11 mouse cellular contexts compared by ENCODE assay signal in genomic region chr6:80019861-80020230, GRCm38 (mm10). TPM values are rescaled to one million over a fixed set of nuclear protein-coding genes. Genes with fewer than 3 reads are reported as not detected.
DNase-seq lines count a peak whose midpoint lies in the region; ATAC-seq lines count a peak whose summit lies in the region.
"Had no signal": no experiment of that assay in that cellular context is flagged by ENCODE, and none has a peak within 500 bp of the region (broad histone marks: within the 10 kb centered on the region; RNA-seq: fewer than 3 reads in every experiment).

No protein-coding gene starts in this region.

- no peaks in the 10 kb centered on the region for H3K9me3 ChIP-seq in heart, embryonic 15.5 days (replicated peaks)
- H3K9me3 ChIP-seq in embryonic facial prominence, embryonic 10.5 days, result no peaks in the 10 kb centered on the region
- no peaks in the 10 kb centered on the region for H3K9me3 ChIP-seq in midbrain, embryonic 13.5 days

- H3K36me3 ChIP-seq in heart, embryonic 15.5 days, result no peaks in the 10 kb centered on the region
- no peaks in the 10 kb centered on the region for H3K36me3 ChIP-seq in embryonic facial prominence, embryonic 10.5 days (replicated peaks)
- peaks cover 9% of the 10 kb centered on the region; the same call in 1 of the 2 replicates for H3K36me3 ChIP-seq in midbrain, embryonic 13.5 days
- H3K36me3 ChIP-seq: G1E had no signal

- no peak overlapping the region; the same call in 1 of the 2 replicates for H3K9ac ChIP-seq in heart, embryonic 15.5 days
- peak overlapping the region; percentile 69 for H3K9ac ChIP-seq in midbrain, embryonic 13.5 days (replicated peaks)
- H3K9ac ChIP-seq: liver, embryonic 14.5 days had no signal

- H3K4me3 ChIP-seq in heart, embryonic 15.5 days, result peak overlapping the region; percentile 45
- peak overlapping the region; percentile 53 for H3K4me3 ChIP-seq in embryonic facial prominence, embryonic 10.5 days
- peak overlapping the region; percentile 60 for H3K4me3 ChIP-seq in midbrain, embryonic 13.5 days (replicated peaks)

- intact Hi-C loops in gastrocnemius, postnatal 14 days (cut with DNase I; ENCODE audit: low total_unique reads), result no loop called here

- no peak overlapping the region for H3K27ac ChIP-seq in heart, embryonic 15.5 days
- no peak overlapping the region for H3K27ac ChIP-seq in embryonic facial prominence, embryonic 10.5 days (replicated peaks)
- no peak overlapping the region for H3K27ac ChIP-seq in midbrain, embryonic 13.5 days
- H3K27ac ChIP-seq: liver, embryonic 14.5 days had no signal

- no peak for ATAC-seq in heart, embryonic 15.5 days (replicated peaks; ENCODE audit: insufficient number of reproducible peaks, insufficient read depth, low FRiP score, low read depth)
- ATAC-seq in midbrain, embryonic 13.5 days, result no peak

- peak overlapping the region; percentile 68 for H3K4me2 ChIP-seq in heart, embryonic 15.5 days
- peak overlapping the region; percentile 66 for H3K4me2 ChIP-seq in midbrain, embryonic 13.5 days (replicated peaks)

- H3K27me3 ChIP-seq in heart, embryonic 15.5 days, result no peaks in the 10 kb centered on the region
- H3K27me3 ChIP-seq in embryonic facial prominence, embryonic 10.5 days (replicated peaks; ENCODE audit: low read depth, poor library complexity, severe bottlenecking), result no peaks in the 10 kb centered on the region
- no peaks in the 10 kb centered on the region for H3K27me3 ChIP-seq in midbrain, embryonic 13.5 days

- no peak for DNase-seq in heart, adult 8-10 months (ENCODE audit: low spot score)
- no peak for DNase-seq in embryonic facial prominence, embryonic 10.5 days (ENCODE audit: low spot score)
- DNase-seq in forelimb bud, embryonic 11.5 days (ENCODE audit: low read depth, low spot score), result peak; percentile 3
- DNase-seq in thymus, postnatal 4 days, result no peak
- no peak for DNase-seq in gastrocnemius, postnatal 14 days
- no peak for DNase-seq in kidney, postnatal 14 days

- 6% methylated on average over 10 of the region's 10 CpGs for WGBS in heart, embryonic 15.5 days
- 12% methylated on average over 10 of the region's 10 CpGs for WGBS in embryonic facial prominence, embryonic 10.5 days
- 3% methylated on average over 10 of the region's 10 CpGs for WGBS in midbrain, embryonic 13.5 days

- no peaks in the 10 kb centered on the region for H3K4me1 ChIP-seq in heart, embryonic 15.5 days (replicated peaks)
- H3K4me1 ChIP-seq in embryonic facial prominence, embryonic 10.5 days, result peaks cover 4% of the 10 kb centered on the region; the same call in 1 of the 2 replicates
- 0 out of 2 replicates have a peak, but pooled peaks cover 5% of the 10 kb centered on the region for H3K4me1 ChIP-seq in midbrain, embryonic 13.5 days (replicated peaks)

RNA-seq across cellular contexts. Expression of gene Lrrtm4, which starts 1.2 kb away (rescaled TPM):
- polyA plus RNA-seq in heart, embryonic 15.5 days (2015; fragmentation: Nextera tagmentation; extraction: Ambion mirVana), result 0.46 and 0.47 TPM in 2 replicates
- total RNA-seq in heart, adult 8-10 months (2022), result not detected
- 0.65 and 0.75 TPM in 2 replicates for polyA plus RNA-seq in embryonic facial prominence, embryonic 10.5 days (2016; fragmentation: Nextera tagmentation; extraction: Ambion mirVana)
- polyA plus RNA-seq in midbrain, embryonic 13.5 days (2015; fragmentation: Nextera tagmentation; extraction: Ambion mirVana), result 8.7 and 9.7 TPM in 2 replicates
- under 1 TPM in 1 of 2 experiments, not detected in 1; 0.49 TPM for total RNA-seq in gastrocnemius, postnatal 14 days (2021)
- total RNA-seq: common myeloid progenitor, adult 5-6 weeks had no signal
- polyA plus RNA-seq: G1E had no signal
